Mouse (Mus musculus) urinary bladder, postnatal 25 days (tissue): ENCODE results near the gene Eno3.

ENCODE experiments used
- DNase-seq: peaks from one replicate; pipeline ENCODE4 v3.0.0; 2022; ENCODE audit warnings: low spot score

Eno3 gene

GRCm38 (mm10) chr11:70644564-70645103 is 12.4 kb upstream of the Eno3 start:
- no peak for DNase-seq

- DNase-seq = no peak
These were observed 11.3 kb upstream of the Eno3 start for GRCm38 (mm10) chr11:70645461-70646258.

- no peak for DNase-seq
These were observed 10.8 kb upstream of the Eno3 start for GRCm38 (mm10) chr11:70646259-70646555.

- peak; percentile 88 for DNase-seq
These were observed 10.0 kb upstream of the Eno3 start, which contains the start of the genes Rnf167 and Slc25a11 for GRCm38 (mm10) chr11:70646691-70647650. Gene Rnf167, plus strand, starts transcription at chr11:70647235. Gene Slc25a11, minus strand, starts transcription at chr11:70647479.

GRCm38 (mm10) chr11:70647716-70648420 is 9.1 kb upstream of the Eno3 start:
- peak; percentile 43 for DNase-seq

- no peak for DNase-seq
These were observed 8.5 kb upstream of the Eno3 start for GRCm38 (mm10) chr11:70648512-70648911.

- no peak for DNase-seq
These were observed 7.7 kb upstream of the Eno3 start for GRCm38 (mm10) chr11:70649185-70649734.

GRCm38 (mm10) chr11:70650322-70651175 is 6.5 kb upstream of the Eno3 start:
- no peak for DNase-seq

- DNase-seq = no peak
These were observed 5.6 kb upstream of the Eno3 start for GRCm38 (mm10) chr11:70651391-70651790.

- DNase-seq = no peak
These were observed 4.7 kb upstream of the Eno3 start for GRCm38 (mm10) chr11:70652029-70652883.

- DNase-seq = no peak
These were observed 4.1 kb upstream of the Eno3 start for GRCm38 (mm10) chr11:70652884-70653344.

GRCm38 (mm10) chr11:70653345-70654197 is 3.4 kb upstream of the Eno3 start:
- DNase-seq = peak; percentile 65

GRCm38 (mm10) chr11:70654198-70654922 is 2.6 kb upstream of the Eno3 start, which contains the start of gene Pfn1:
Gene Pfn1, minus strand, starts transcription at chr11:70654644.
- DNase-seq = peak; percentile 74

GRCm38 (mm10) chr11:70654923-70655570 is 2.0 kb upstream of the Eno3 start:
- peak; percentile 77 for DNase-seq

GRCm38 (mm10) chr11:70655571-70656455 is 1.2 kb upstream of the Eno3 start:
- DNase-seq = peak; percentile 71

GRCm38 (mm10) chr11:70656456-70656927 is 510 bp upstream of the Eno3 start:
- peak; percentile 53 for DNase-seq
